Mouse (Mus musculus): Measurements from ENCODE around the gene Lin7b. TPM values are rescaled to one million over a fixed set of nuclear protein-coding genes. Genes with fewer than 3 reads are reported as not detected.

The Lin7b gene
- polyA plus RNA-seq, 1 experiment from 2014 or later = not detected

DNA sequence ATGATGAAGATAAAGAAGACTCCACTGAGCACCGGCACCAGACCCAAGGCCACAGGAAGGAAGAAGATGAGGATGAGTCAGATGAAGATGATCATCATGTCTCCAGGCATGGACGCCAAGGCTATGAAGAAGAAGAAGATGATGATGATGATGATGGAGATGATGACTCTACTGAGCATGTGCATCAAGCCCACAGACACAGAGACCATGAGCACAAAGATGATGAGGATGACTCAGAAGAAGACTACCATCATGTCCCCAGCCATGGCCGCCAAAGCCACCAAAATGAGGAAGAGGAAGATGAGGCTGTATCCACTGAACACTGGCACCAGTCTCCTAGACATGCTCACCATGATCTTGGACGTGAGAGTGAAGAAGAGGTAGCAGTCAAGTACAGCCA lies 34.1 kb downstream of the Lin7b start:
- Histone ChIP-seq H3K4me2 (replicated peaks; ENCODE audit: low read depth, low read length) (no peak overlapping the region), H3K27ac (ENCODE audit: low read length) (no peak overlapping the region), H3K4me1 (ENCODE audit: insufficient read depth, low read depth, low read length) (peaks cover 18% of the 10 kb centered on the region; the same call in 1 of the 2 replicates), H3K9me3 (ENCODE audit: low read length) (no peaks in the 10 kb centered on the region), H3K27me3 (replicated peaks; ENCODE audit: insufficient read depth, low read length) (no peaks in the 10 kb centered on the region), H3K4me3 (ENCODE audit: low read depth, low read length) (no peak overlapping the region), H3K36me3 (ENCODE audit: insufficient read depth, low read length) (no peaks in the 10 kb centered on the region), H3K9ac (replicated peaks; ENCODE audit: low read depth) (no peak overlapping the region)
- WGBS = 85% methylated on average over 4 of the region's 4 CpGs
- ATAC-seq (no peak), DNase-seq (ENCODE audit: low spot score) (no peak)
- TF ChIP-seq EP300 (IDR thresholded peaks at IDR 0.05) (no peak), CTCF (IDR thresholded peaks at IDR 0.05) (no peak)

DNA sequence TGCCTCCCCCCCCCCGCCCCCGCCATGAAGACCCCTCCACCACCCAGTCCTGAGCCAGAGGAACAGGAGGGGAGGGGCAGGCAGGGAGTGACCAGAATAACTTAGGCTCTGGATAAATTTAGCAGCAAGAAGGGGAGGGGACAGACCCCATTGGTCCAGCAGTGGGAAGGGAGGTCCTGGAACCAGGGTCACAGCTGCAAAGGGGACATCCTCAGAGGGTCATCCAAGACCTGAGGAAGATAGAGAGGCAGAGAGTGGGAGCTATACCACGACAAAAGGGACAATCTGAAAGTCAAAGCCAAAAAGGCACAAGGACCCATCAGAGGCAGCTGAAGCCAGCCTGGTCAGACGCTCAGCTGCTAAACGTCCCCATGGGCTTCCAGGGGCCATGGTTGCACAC lies 35.3 kb downstream of the Lin7b start, which contains the start of gene Hrc:
Gene Hrc, plus strand, starts transcription at position 235 of the 400 bp plus-strand sequence.
- WGBS = 26% methylated on average over 5 of the region's 5 CpGs
- H3K4me2 ChIP-seq (replicated peaks; ENCODE audit: low read depth, low read length) = peak within 1 kb of the TSS; percentile 78; the same call in 1 of the 2 replicates
- H3K4me1 ChIP-seq (ENCODE audit: insufficient read depth, low read depth, low read length) = peaks cover 8% of the 10 kb centered on the region; the same call in 1 of the 2 replicates
- no peaks in the 10 kb centered on the region for H3K36me3 ChIP-seq (ENCODE audit: insufficient read depth, low read length)
- H3K27me3 ChIP-seq (replicated peaks; ENCODE audit: insufficient read depth, low read length) = no peaks in the 10 kb centered on the region
- ATAC-seq (no peak), DNase-seq (ENCODE audit: low spot score) (peak; percentile 22)
- H3K27ac ChIP-seq (ENCODE audit: low read length) = no peak within 1 kb of the TSS
- no peak within 1 kb of the TSS for H3K9ac ChIP-seq (replicated peaks; ENCODE audit: low read depth)
- TF ChIP-seq CTCF (IDR thresholded peaks at IDR 0.05) (no peak), EP300 (IDR thresholded peaks at IDR 0.05) (no peak)
- no peak within 1 kb of the TSS for H3K4me3 ChIP-seq (ENCODE audit: low read depth, low read length)
- no peaks in the 10 kb centered on the region for H3K9me3 ChIP-seq (ENCODE audit: low read length)

DNA sequence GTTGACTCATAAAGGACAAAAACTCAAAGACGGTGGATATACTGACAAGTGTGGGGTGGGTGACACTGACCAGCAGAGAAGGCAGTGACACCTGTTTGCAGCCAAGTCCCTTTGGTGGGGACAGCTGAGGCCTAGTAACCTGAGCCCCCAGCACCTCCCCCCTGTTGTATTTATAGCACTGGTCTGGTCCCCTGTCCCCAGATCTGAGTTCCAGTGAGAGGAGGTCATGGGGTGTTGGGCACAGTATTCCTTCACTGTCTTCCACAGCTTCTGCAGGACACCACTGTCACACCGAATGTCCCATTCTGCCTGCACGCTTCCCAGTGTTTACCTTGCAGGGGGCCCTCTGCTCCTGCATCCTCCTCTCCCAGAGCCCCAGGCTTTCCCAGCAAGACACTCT lies 35.8 kb downstream of the Lin7b start:
- H3K27me3 ChIP-seq (replicated peaks; ENCODE audit: insufficient read depth, low read length) = no peaks in the 10 kb centered on the region
- H3K9me3 ChIP-seq (ENCODE audit: low read length) = no peaks in the 10 kb centered on the region
- no peak overlapping the region for H3K4me3 ChIP-seq (ENCODE audit: low read depth, low read length)
- H3K4me1 ChIP-seq (ENCODE audit: insufficient read depth, low read depth, low read length) = peaks cover 4% of the 10 kb centered on the region; the same call in 1 of the 2 replicates
- DNase-seq (ENCODE audit: low spot score) (no peak), ATAC-seq (no peak)
- H3K36me3 ChIP-seq (ENCODE audit: insufficient read depth, low read length) = no peaks in the 10 kb centered on the region
- no peak overlapping the region for H3K9ac ChIP-seq (replicated peaks; ENCODE audit: low read depth)
- no peak overlapping the region for H3K27ac ChIP-seq (ENCODE audit: low read length)
- whole genome bisulfite sequencing = 26% methylated on average over 3 of the region's 3 CpGs
- H3K4me2 ChIP-seq (replicated peaks; ENCODE audit: low read depth, low read length) = no peak overlapping the region
- no peak for TF ChIP-seq EP300 (IDR thresholded peaks at IDR 0.05)
- no peak for TF ChIP-seq CTCF (IDR thresholded peaks at IDR 0.05)

DNA sequence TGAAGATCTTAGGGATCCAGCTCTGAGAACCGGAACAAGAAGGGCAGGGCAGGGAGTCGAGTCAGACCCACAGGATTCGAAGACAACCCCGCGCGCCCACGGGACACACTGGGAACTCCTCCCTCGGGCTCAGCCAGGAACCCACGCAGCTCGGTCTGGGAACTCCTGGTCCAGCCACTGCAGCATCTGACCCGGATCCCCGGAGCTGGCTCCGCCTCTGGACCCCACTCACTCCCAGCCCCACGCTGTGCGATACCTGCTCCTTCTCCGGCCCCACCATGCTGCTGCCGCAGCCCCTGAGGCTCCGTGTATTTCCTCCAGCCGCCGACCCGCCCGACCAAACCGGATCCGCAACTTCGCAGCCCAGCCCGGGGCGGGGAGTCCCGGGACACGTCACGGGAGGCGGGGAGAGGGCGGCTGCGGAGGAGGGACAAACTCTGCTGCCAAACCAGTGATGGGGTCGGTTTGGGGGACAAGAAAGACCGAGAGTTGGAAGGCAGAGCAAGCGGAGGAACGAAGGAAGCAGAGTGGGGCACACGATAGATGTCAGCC lies 36.9 kb downstream of the Lin7b start, which contains the start of gene Trpm4:
Gene Trpm4, minus strand, starts transcription at position 350 of the 552 bp plus-strand sequence.
- peak within 1 kb of the TSS; percentile 41 for H3K9ac ChIP-seq (replicated peaks; ENCODE audit: low read depth)
- WGBS = under 1% methylated on average over 38 of the region's 38 CpGs
- H3K4me1 ChIP-seq (ENCODE audit: insufficient read depth, low read depth, low read length) = 0 out of 2 replicates have a peak, but pooled peaks cover 4% of the 10 kb centered on the region
- peak; percentile 94 for DNase-seq (ENCODE audit: low spot score)
- peaks cover 3% of the 10 kb centered on the region; the same call in 1 of the 2 replicates for H3K36me3 ChIP-seq (ENCODE audit: insufficient read depth, low read length)
- H3K27ac ChIP-seq (ENCODE audit: low read length) = peak within 1 kb of the TSS; percentile 91
- H3K4me2 ChIP-seq (replicated peaks; ENCODE audit: low read depth, low read length) = peak within 1 kb of the TSS; percentile 78
- no peaks in the 10 kb centered on the region for H3K9me3 ChIP-seq (ENCODE audit: low read length)
- TF ChIP-seq CTCF (IDR thresholded peaks at IDR 0.05) = no peak
- no peak; the same call in 1 of the 2 replicates for TF ChIP-seq EP300 (IDR thresholded peaks at IDR 0.05)
- ATAC-seq = peak; percentile 90
- H3K4me3 ChIP-seq (ENCODE audit: low read depth, low read length) = peak within 1 kb of the TSS; percentile 71
- H3K27me3 ChIP-seq (replicated peaks; ENCODE audit: insufficient read depth, low read length) = no peaks in the 10 kb centered on the region

- Histone ChIP-seq H3K4me1 (ENCODE audit: insufficient read depth, low read depth, low read length) (0 out of 2 replicates have a peak, but pooled peaks cover 4% of the 10 kb centered on the region), H3K27me3 (replicated peaks; ENCODE audit: insufficient read depth, low read length) (no peaks in the 10 kb centered on the region), H3K4me3 (ENCODE audit: low read depth, low read length) (peak overlapping the region; percentile 71), H3K27ac (ENCODE audit: low read length) (peak overlapping the region; percentile 91), H3K4me2 (replicated peaks; ENCODE audit: low read depth, low read length) (peak overlapping the region; percentile 78), H3K36me3 (ENCODE audit: insufficient read depth, low read length) (peaks cover 3% of the 10 kb centered on the region; the same call in 1 of the 2 replicates), H3K9me3 (ENCODE audit: low read length) (no peaks in the 10 kb centered on the region), H3K9ac (replicated peaks; ENCODE audit: low read depth) (peak overlapping the region; percentile 41)
- TF ChIP-seq CTCF (IDR thresholded peaks at IDR 0.05) (peak; percentile 11; the same call in 1 of the 2 replicates), EP300 (IDR thresholded peaks at IDR 0.05) (0 out of 2 replicates have a peak, but pooled peaks have one; percentile 25)
- peak; percentile 70 for ATAC-seq
- peak; percentile 74 for DNase-seq (ENCODE audit: low spot score)
- WGBS = 2% methylated on average over 22 of the region's 22 CpGs
Measured at GRCm38 (mm10) chr7:45332685-45333425, 37.5 kb downstream of the Lin7b start.

DNA sequence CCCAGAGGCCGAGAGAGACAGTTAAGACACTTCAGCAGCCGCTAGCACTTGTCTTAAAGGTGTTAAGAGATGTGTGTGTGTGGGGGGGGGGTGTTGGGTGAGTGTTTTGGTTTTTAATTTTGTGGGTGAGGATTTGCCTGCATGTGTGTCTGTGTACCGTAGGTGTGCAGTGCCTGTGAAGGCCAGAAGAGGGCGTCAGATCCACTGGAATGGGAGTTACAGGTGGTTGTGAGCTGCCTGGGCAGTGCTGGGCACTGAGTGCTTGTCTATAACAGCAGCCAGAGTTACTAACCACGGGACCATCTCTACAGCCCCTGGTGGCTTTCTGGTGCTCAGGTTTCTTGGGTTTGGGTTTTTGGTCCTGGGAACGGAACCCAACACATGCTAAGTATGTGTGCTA lies 38.9 kb downstream of the Lin7b start:
- no peak overlapping the region for H3K9ac ChIP-seq (replicated peaks; ENCODE audit: low read depth)
- peaks cover 6% of the 10 kb centered on the region; the same call in 1 of the 2 replicates for H3K36me3 ChIP-seq (ENCODE audit: insufficient read depth, low read length)
- no peak for DNase-seq (ENCODE audit: low spot score)
- H3K4me3 ChIP-seq (ENCODE audit: low read depth, low read length) = no peak overlapping the region
- no peak overlapping the region for H3K27ac ChIP-seq (ENCODE audit: low read length)
- H3K9me3 ChIP-seq (ENCODE audit: low read length) = no peaks in the 10 kb centered on the region
- WGBS = 78% methylated on average over 6 of the region's 6 CpGs
- no peaks in the 10 kb centered on the region for H3K27me3 ChIP-seq (replicated peaks; ENCODE audit: insufficient read depth, low read length)
- H3K4me2 ChIP-seq (replicated peaks; ENCODE audit: low read depth, low read length) = no peak overlapping the region
- no peak for ATAC-seq
- TF ChIP-seq CTCF (IDR thresholded peaks at IDR 0.05) (peak; percentile 44), EP300 (IDR thresholded peaks at IDR 0.05) (no peak)
- H3K4me1 ChIP-seq (ENCODE audit: insufficient read depth, low read depth, low read length) = 0 out of 2 replicates have a peak, but pooled peaks cover 4% of the 10 kb centered on the region

Measured in lung, postnatal 0 days (tissue).